Mouse (Mus musculus) lung, embryonic 16.5 days (tissue): ENCODE measurements around the gene 4933406M09Rik. TPM values are rescaled to one million over a fixed set of nuclear protein-coding genes. Genes with fewer than 3 reads are reported as not detected.

Experiments
- ATAC-seq: fragments of 200-750 bp; cut with Nextera tagmentation; 2 replicates; pipeline ENCODE4 v1.8.0; 2017; ENCODE audit warnings: low read depth, mild to moderate bottlenecking, moderate library complexity
- H3K27ac ChIP-seq: fragments of 300-500 bp; sonication (generic); 2 replicates; pipeline ENCODE4 v1.5.1; 2014; ENCODE audit warnings: mild to moderate bottlenecking, control low read depth, low read length
- H3K27me3 ChIP-seq: fragments of 300-500 bp; sonication (generic); 2 replicates; pipeline ENCODE4 v1.6.1; 2014; ENCODE audit warnings: low read depth, low read length, mixed read lengths; ENCODE audit not compliant: control insufficient read depth, insufficient read depth
- H3K36me3 ChIP-seq: fragments of 300-500 bp; sonication (generic); 2 replicates; pipeline ENCODE4 v1.6.1; 2014; ENCODE audit warnings: low read length; ENCODE audit not compliant: control insufficient read depth, insufficient read depth
- H3K4me1 ChIP-seq: fragments of 300-500 bp; sonication (generic); replicated peaks from 2 replicates; pipeline ENCODE4 v1.6.1; 2014; ENCODE audit warnings: low read length, mixed read lengths; ENCODE audit not compliant: control insufficient read depth, insufficient read depth
- H3K4me2 ChIP-seq: fragments of 300-500 bp; sonication (generic); 2 replicates; pipeline ENCODE4 v1.6.1; 2014; ENCODE audit warnings: low read depth, low read length, control low read depth
- H3K4me3 ChIP-seq: fragments of 300-500 bp; sonication (generic); 2 replicates; pipeline ENCODE4 v1.5.1; 2014; ENCODE audit warnings: mild to moderate bottlenecking, low read length, control low read depth
- H3K9ac ChIP-seq: fragments of 300-500 bp; sonication (generic); 2 replicates; pipeline ENCODE4 v1.6.1; 2014; ENCODE audit warnings: low read length, control low read depth
- H3K9me3 ChIP-seq: fragments of 300-500 bp; sonication (generic); 2 replicates; pipeline ENCODE4 v1.6.1; 2016; ENCODE audit warnings: low read length; ENCODE audit not compliant: control insufficient read depth
- WGBS: fragments of 180-500 bp; shearing (Covaris S2); extraction: QIAGEN DNeasy Blood & Tissue Kit; methylation state at CpG from one replicate; pipeline ENCODE4 v1.1.7; 2014; 5-methylcytosine and 5-hydroxymethylcytosine counted together
- polyA plus RNA-seq: library from polyadenylated mRNA; unstranded; fragments of >200 nt; fragmentation: Nextera tagmentation; extraction: Ambion mirVana; gene quantifications from 2 replicates; pipeline ENCODE4 v1.2.1, GENCODE M21; 2015

The 4933406M09Rik gene
- polyA plus RNA-seq, 1 experiment from 2014 or later = not detected

GRCm38 (mm10) chr1:134418414-134418975 is 32.8 kb downstream of the 4933406M09Rik start:
- Histone ChIP-seq H3K9me3 (no peaks in the 10 kb centered on the region), H3K9ac (no peak overlapping the region), H3K36me3 (peaks cover 4% of the 10 kb centered on the region), H3K4me3 (no peak overlapping the region), H3K4me1 (peaks cover 39% of the 10 kb centered on the region), H3K27ac (no peak overlapping the region; the same call in 1 of the 2 replicates), H3K27me3 (no peaks in the 10 kb centered on the region), H3K4me2 (no peak overlapping the region)
- WGBS = 67% methylated on average over 2 of the region's 2 CpGs
- ATAC-seq = no peak

DNA sequence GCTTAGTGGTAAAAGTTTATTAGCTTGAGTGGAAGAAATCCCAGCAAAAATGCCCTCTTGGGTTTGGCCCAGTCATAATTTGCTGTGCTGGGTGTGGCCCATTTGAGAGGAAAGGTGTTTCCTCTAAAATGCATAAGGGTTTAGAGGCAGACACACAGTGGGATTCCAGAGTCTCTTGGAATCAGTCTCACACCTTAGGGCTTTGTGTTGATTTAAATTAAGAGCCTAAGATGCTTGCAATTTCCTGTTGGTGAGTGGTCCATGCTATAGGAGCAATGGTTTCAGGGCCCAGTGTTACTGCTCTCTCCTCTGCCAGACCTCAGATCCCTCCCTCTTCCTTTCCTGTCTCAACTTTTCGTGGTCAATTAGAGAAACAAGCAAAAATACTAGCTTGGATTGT is 33.4 kb downstream of the 4933406M09Rik start:
- 36% methylated on average over 1 of the region's 1 CpGs for WGBS
- no peaks in the 10 kb centered on the region for H3K27me3 ChIP-seq
- no peak overlapping the region for H3K4me3 ChIP-seq
- no peak overlapping the region for H3K9ac ChIP-seq
- H3K9me3 ChIP-seq = no peaks in the 10 kb centered on the region
- H3K4me2 ChIP-seq = no peak overlapping the region
- peaks cover 4% of the 10 kb centered on the region for H3K36me3 ChIP-seq
- H3K4me1 ChIP-seq = peaks cover 37% of the 10 kb centered on the region
- no peak for ATAC-seq
- H3K27ac ChIP-seq = no peak overlapping the region

DNA sequence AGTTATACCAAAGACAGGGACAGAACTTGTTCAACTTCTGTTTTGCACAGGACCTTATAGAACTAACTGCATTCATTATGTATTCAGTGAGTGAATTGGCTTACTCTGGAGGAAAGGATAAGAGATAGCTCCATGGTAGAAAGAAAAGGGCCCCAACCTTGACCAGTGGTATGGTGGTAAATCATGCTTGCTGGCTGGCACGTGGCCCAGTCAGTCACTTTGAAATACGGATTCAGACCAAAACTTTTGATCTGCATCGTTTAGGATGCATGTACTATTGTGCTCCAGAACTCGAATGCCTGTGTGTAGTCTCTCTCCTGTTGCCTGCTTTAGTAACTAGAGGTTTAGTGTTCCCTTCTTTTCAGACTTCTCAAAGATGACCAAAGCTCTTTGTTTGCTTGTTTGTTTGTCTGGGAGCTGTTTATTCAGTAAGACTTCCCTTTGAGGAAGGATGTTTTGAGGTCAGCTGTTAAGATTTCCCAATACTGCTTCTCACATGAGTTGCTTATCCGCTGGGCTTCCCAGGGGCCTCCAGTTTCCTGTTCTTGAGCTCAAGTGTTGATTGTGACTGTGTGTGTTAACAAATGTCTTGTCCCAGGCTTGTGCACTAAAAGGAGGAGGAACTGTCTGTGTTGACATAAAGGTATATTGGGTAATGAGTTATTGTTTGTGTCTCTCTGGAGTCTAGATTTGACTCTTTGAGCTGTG is 34.2 kb downstream of the 4933406M09Rik start:
- H3K27ac ChIP-seq = peak overlapping the region; percentile 26; the same call in 1 of the 2 replicates
- no peak overlapping the region for H3K4me2 ChIP-seq
- peaks cover 30% of the 10 kb centered on the region for H3K4me1 ChIP-seq
- H3K4me3 ChIP-seq = no peak overlapping the region
- WGBS = 24% methylated on average over 5 of the region's 5 CpGs
- no peak for ATAC-seq
- H3K36me3 ChIP-seq = peaks cover 11% of the 10 kb centered on the region
- H3K9me3 ChIP-seq = no peaks in the 10 kb centered on the region
- no peaks in the 10 kb centered on the region for H3K27me3 ChIP-seq
- H3K9ac ChIP-seq = no peak overlapping the region

- WGBS = 63% methylated on average over 10 of the region's 10 CpGs
- ATAC-seq = no peak
- H3K27me3 ChIP-seq = no peaks in the 10 kb centered on the region
- no peak overlapping the region for H3K27ac ChIP-seq
- H3K36me3 ChIP-seq = peaks cover 41% of the 10 kb centered on the region
- no peak overlapping the region for H3K4me3 ChIP-seq
- no peak overlapping the region for H3K4me2 ChIP-seq
- peaks cover 15% of the 10 kb centered on the region for H3K4me1 ChIP-seq
- H3K9ac ChIP-seq = no peak overlapping the region
- H3K9me3 ChIP-seq = no peaks in the 10 kb centered on the region
Measured at GRCm38 (mm10) chr1:134423911-134424310, 38.2 kb downstream of the 4933406M09Rik start.

- H3K9ac ChIP-seq = no peak overlapping the region
- peaks cover 56% of the 10 kb centered on the region for H3K36me3 ChIP-seq
- no peak for ATAC-seq
- no peaks in the 10 kb centered on the region for H3K9me3 ChIP-seq
- no peak overlapping the region for H3K27ac ChIP-seq
- H3K4me2 ChIP-seq = no peak overlapping the region
- no peaks in the 10 kb centered on the region for H3K4me1 ChIP-seq
- no peaks in the 10 kb centered on the region for H3K27me3 ChIP-seq
- H3K4me3 ChIP-seq = no peak overlapping the region
- 54% methylated on average over 5 of the region's 5 CpGs for WGBS
Measured at GRCm38 (mm10) chr1:134426289-134426688, 40.5 kb downstream of the 4933406M09Rik start.

DNA sequence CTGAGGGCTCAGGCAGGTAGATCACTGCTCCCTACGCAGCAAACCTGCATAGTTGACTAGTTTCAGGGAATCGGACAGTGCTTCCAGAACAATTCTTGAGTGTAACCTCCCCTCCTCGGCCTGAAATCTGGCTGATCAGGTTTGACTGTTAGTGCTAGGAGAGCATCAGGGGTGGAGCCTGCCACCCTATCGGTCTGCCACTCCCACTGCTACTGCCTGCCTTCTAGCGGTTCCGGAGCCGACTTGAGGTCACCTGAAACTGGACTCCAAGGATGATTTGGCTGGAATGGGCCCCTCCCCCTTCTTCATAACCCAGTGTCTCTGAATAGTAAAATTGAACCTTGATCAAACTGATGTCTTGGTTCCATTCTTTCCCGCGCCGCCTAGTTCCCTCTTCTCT is 47.3 kb downstream of the 4933406M09Rik start:
- no peak for ATAC-seq
- WGBS = 69% methylated on average over 10 of the region's 10 CpGs
- Histone ChIP-seq H3K27ac (no peak overlapping the region), H3K9me3 (no peaks in the 10 kb centered on the region), H3K4me1 (no peaks in the 10 kb centered on the region), H3K36me3 (peaks cover 35% of the 10 kb centered on the region), H3K9ac (no peak overlapping the region), H3K27me3 (no peaks in the 10 kb centered on the region), H3K4me3 (no peak overlapping the region), H3K4me2 (no peak overlapping the region)

GRCm38 (mm10) chr1:134433473-134433872 is 47.7 kb downstream of the 4933406M09Rik start:
- Histone ChIP-seq H3K27ac (no peak overlapping the region), H3K27me3 (no peaks in the 10 kb centered on the region), H3K4me3 (no peak overlapping the region), H3K9ac (no peak overlapping the region), H3K36me3 (peaks cover 32% of the 10 kb centered on the region), H3K4me1 (no peaks in the 10 kb centered on the region), H3K9me3 (no peaks in the 10 kb centered on the region), H3K4me2 (no peak overlapping the region)
- no peak for ATAC-seq
- WGBS = 92% methylated on average over 4 of the region's 4 CpGs

DNA sequence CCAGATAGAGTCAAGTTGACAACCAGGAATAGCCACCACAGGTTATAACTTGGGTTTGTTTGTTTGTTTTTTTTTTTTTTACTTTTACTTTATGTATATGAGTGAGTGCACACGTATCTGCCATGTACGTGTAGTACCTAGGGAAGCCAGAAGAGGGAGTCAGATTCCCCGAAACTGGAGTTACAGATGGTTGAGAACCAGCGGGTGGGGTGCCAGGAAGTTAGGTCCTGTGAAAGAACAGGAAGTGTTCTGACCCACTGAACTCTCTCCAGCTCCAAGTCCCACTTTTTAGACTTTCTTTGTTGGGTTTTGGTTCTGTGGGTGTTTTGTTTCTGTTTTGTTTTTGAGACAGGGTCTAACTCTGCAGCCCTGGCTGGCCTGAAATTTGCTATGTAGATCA is 49.7 kb downstream of the 4933406M09Rik start:
- Histone ChIP-seq H3K4me1 (no peaks in the 10 kb centered on the region), H3K27me3 (no peaks in the 10 kb centered on the region), H3K4me3 (no peak overlapping the region), H3K4me2 (no peak overlapping the region), H3K36me3 (peaks cover 23% of the 10 kb centered on the region), H3K27ac (no peak overlapping the region), H3K9ac (no peak overlapping the region), H3K9me3 (no peaks in the 10 kb centered on the region)
- no peak for ATAC-seq
- WGBS = 22% methylated on average over 4 of the region's 4 CpGs

GRCm38 (mm10) chr1:134440437-134440836 is 54.7 kb downstream of the 4933406M09Rik start:
- Histone ChIP-seq H3K4me3 (no peak overlapping the region), H3K9ac (no peak overlapping the region), H3K9me3 (no peaks in the 10 kb centered on the region), H3K4me1 (no peaks in the 10 kb centered on the region), H3K4me2 (no peak overlapping the region), H3K27ac (no peak overlapping the region), H3K27me3 (no peaks in the 10 kb centered on the region), H3K36me3 (no peaks in the 10 kb centered on the region)
- no peak for ATAC-seq
- WGBS = 70% methylated on average over 6 of the region's 6 CpGs
